Mouse (Mus musculus) right cerebral cortex, postnatal 4 days (tissue): Measurements from ENCODE around the gene Pparg.

Source experiments
- DNase-seq: peaks from one replicate; pipeline ENCODE4 v3.0.0-alpha.2; 2022

Gene Pparg

GRCm38 (mm10) chr6:115361606-115362462 is 1.1 kb downstream of the Pparg start:
- DNase-seq, result peak; percentile 4

GRCm38 (mm10) chr6:115366869-115367610 is 6.3 kb downstream of the Pparg start:
- DNase-seq, result no peak

- no peak for DNase-seq
Measured at GRCm38 (mm10) chr6:115374871-115375852, 14.4 kb downstream of the Pparg start.

- no peak for DNase-seq
Measured at GRCm38 (mm10) chr6:115380596-115380995, 19.8 kb downstream of the Pparg start.

- no peak for DNase-seq
Measured at GRCm38 (mm10) chr6:115382712-115383111, 22.0 kb downstream of the Pparg start.

- no peak for DNase-seq
Measured at GRCm38 (mm10) chr6:115389945-115390540, 29.3 kb downstream of the Pparg start.

GRCm38 (mm10) chr6:115396911-115397310 is 36.2 kb downstream of the Pparg start:
- DNase-seq, result no peak

- DNase-seq, result no peak
Measured at GRCm38 (mm10) chr6:115404354-115404753, 43.6 kb downstream of the Pparg start.

GRCm38 (mm10) chr6:115411477-115411876 is 50.7 kb downstream of the Pparg start:
- DNase-seq, result no peak

GRCm38 (mm10) chr6:115418171-115418570 is 57.4 kb downstream of the Pparg start:
- DNase-seq, result no peak

- no peak for DNase-seq
Measured at GRCm38 (mm10) chr6:115418964-115419363, 58.2 kb downstream of the Pparg start.

GRCm38 (mm10) chr6:115420963-115421362 is 60.2 kb downstream of the Pparg start:
- no peak for DNase-seq

GRCm38 (mm10) chr6:115421665-115422064 is 60.9 kb downstream of the Pparg start:
- no peak for DNase-seq

GRCm38 (mm10) chr6:115424433-115424832 is 63.7 kb downstream of the Pparg start:
- no peak for DNase-seq

- no peak for DNase-seq
Measured at GRCm38 (mm10) chr6:115432726-115433125, 72.0 kb downstream of the Pparg start.

GRCm38 (mm10) chr6:115434054-115434453 is 73.3 kb downstream of the Pparg start:
- DNase-seq, result no peak

- no peak for DNase-seq
Measured at GRCm38 (mm10) chr6:115434816-115435215, 74.1 kb downstream of the Pparg start.

GRCm38 (mm10) chr6:115440231-115441006 is 79.7 kb downstream of the Pparg start:
- no peak for DNase-seq

- no peak for DNase-seq
Measured at GRCm38 (mm10) chr6:115452501-115452900, 91.8 kb downstream of the Pparg start.

- DNase-seq, result no peak
Measured at GRCm38 (mm10) chr6:115462743-115463337, 102.1 kb downstream of the Pparg start.

- DNase-seq, result no peak
Measured at GRCm38 (mm10) chr6:115463338-115463737, 102.6 kb downstream of the Pparg start.
